Mouse (Mus musculus): Measurements from ENCODE around the gene Map3k12.

GRCm38 (mm10) chr15:102459381-102459780, 57.5 kb downstream of the Map3k12 start:
- TF ChIP-seq CTCF (conservative IDR thresholded peaks at IDR 0.05; ENCODE audit: low read length), result no peak
- no peak for TF ChIP-seq NANOG (IDR thresholded peaks at IDR 0.05; ENCODE audit: borderline replicate concordance, low read length)
- no peak for TF ChIP-seq POU5F1 (IDR thresholded peaks at IDR 0.05; ENCODE audit: borderline replicate concordance, low read length)

Data from E14TG2a.4 (cell line).